Mouse (Mus musculus) liver, embryonic 13.5 days (tissue): ENCODE data around the gene Magi1. TPM values are rescaled to one million over a fixed set of nuclear protein-coding genes. Genes with fewer than 3 reads are reported as not detected.

Source experiments
- ATAC-seq: fragments of 200-750 bp; cut with Nextera tagmentation; 2 replicates; pipeline ENCODE4 v1.8.0; 2017; ENCODE audit warnings: low read depth, mild to moderate bottlenecking, moderate number of reproducible peaks, moderate library complexity
- DNase-seq: peaks from one replicate; pipeline ENCODE4 v3.0.0; 2022
- H3K27ac ChIP-seq: fragments of 300-500 bp; sonication (generic); 2 replicates; pipeline ENCODE4 v1.5.1; 2015; ENCODE audit warnings: moderate library complexity, mild to moderate bottlenecking, inconsistent platforms
- H3K27me3 ChIP-seq: fragments of 300-500 bp; sonication (generic); 2 replicates; pipeline ENCODE4 v1.6.1; 2015; ENCODE audit warnings: mild to moderate bottlenecking, inconsistent platforms
- H3K36me3 ChIP-seq: fragments of 300-500 bp; sonication (generic); 2 replicates; pipeline ENCODE4 v1.6.1; 2015; ENCODE audit warnings: mild to moderate bottlenecking, inconsistent platforms
- H3K4me1 ChIP-seq: fragments of 300-500 bp; sonication (generic); replicated peaks from 2 replicates; pipeline ENCODE4 v1.6.1; 2015; ENCODE audit warnings: inconsistent platforms
- H3K4me2 ChIP-seq: fragments of 300-500 bp; sonication (generic); 2 replicates; pipeline ENCODE4 v1.6.1; 2015; ENCODE audit warnings: inconsistent platforms, mild to moderate bottlenecking, moderate library complexity
- H3K4me3 ChIP-seq: fragments of 300-500 bp; sonication (generic); replicated peaks from 2 replicates; pipeline ENCODE4 v1.5.1; 2015; ENCODE audit warnings: mild to moderate bottlenecking, inconsistent platforms
- H3K9ac ChIP-seq: fragments of 300-500 bp; sonication (generic); 2 replicates; pipeline ENCODE4 v1.6.1; 2015; ENCODE audit warnings: mild to moderate bottlenecking, inconsistent platforms
- H3K9me3 ChIP-seq: fragments of 300-500 bp; sonication (generic); replicated peaks from 2 replicates; pipeline ENCODE4 v1.6.1; 2016; ENCODE audit warnings: inconsistent platforms
- WGBS: fragments of 180-500 bp; shearing (Covaris S2); methylation state at CpG from one replicate; pipeline ENCODE4 v1.1.7; 2015; ENCODE audit not compliant: insufficient replicate concordance; 5-methylcytosine and 5-hydroxymethylcytosine counted together
- polyA plus RNA-seq: library from polyadenylated mRNA; unstranded; fragments of >200 nt; fragmentation: Nextera tagmentation; extraction: Ambion mirVana; gene quantifications from 2 replicates; pipeline ENCODE4 v1.2.1, GENCODE M21; 2015

The Magi1 gene
- polyA plus RNA-seq, 1 experiment from 2014 or later, result 1.2 TPM

GRCm38 (mm10) chr6:93836585-93836984 is 447.1 kb downstream of the Magi1 start:
- Histone ChIP-seq H3K4me1 (no peaks in the 10 kb centered on the region), H3K36me3 (no peaks in the 10 kb centered on the region), H3K4me2 (no peak overlapping the region), H3K9me3 (no peaks in the 10 kb centered on the region), H3K4me3 (no peak overlapping the region), H3K27ac (no peak overlapping the region), H3K9ac (no peak overlapping the region), H3K27me3 (no peaks in the 10 kb centered on the region)
- WGBS, result 69% methylated on average over 5 of the region's 5 CpGs
- DNase-seq (no peak), ATAC-seq (no peak)

DNA sequence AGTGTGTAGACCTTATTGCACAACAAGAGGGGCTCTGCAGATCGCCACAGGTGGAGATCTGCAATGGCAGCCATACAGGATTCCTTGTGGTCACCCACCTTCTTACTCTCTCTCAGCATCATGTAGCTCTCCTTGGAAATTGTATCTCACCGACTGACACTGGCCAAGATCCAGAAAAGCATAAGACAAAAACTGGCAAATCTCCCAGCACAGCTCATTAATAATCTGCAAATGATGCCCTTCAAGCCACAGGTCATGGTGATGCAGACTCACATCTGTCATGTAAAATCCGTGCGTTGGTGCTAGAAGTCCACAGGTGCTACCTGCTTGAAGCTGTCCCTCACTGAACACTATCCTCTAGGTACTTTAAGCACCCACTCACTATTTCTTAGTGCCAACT is 448.5 kb downstream of the Magi1 start:
- H3K27me3 ChIP-seq, result no peaks in the 10 kb centered on the region
- no peaks in the 10 kb centered on the region for H3K4me1 ChIP-seq
- H3K9ac ChIP-seq, result no peak overlapping the region
- DNase-seq (no peak), ATAC-seq (no peak)
- H3K4me3 ChIP-seq, result no peak overlapping the region
- no peak overlapping the region for H3K27ac ChIP-seq
- H3K9me3 ChIP-seq, result no peaks in the 10 kb centered on the region
- WGBS, result 68% methylated on average over 4 of the region's 4 CpGs
- H3K4me2 ChIP-seq, result no peak overlapping the region
- no peaks in the 10 kb centered on the region for H3K36me3 ChIP-seq

GRCm38 (mm10) chr6:93828262-93828661 is 455.5 kb downstream of the Magi1 start:
- WGBS, result 52% methylated on average over 6 of the region's 6 CpGs
- Histone ChIP-seq H3K4me1 (peaks cover 3% of the 10 kb centered on the region; the same call in 1 of the 2 replicates), H3K4me3 (no peak overlapping the region), H3K4me2 (no peak overlapping the region), H3K9me3 (no peaks in the 10 kb centered on the region), H3K27me3 (no peaks in the 10 kb centered on the region), H3K36me3 (no peaks in the 10 kb centered on the region), H3K27ac (no peak overlapping the region), H3K9ac (no peak overlapping the region)
- DNase-seq, result no peak
- ATAC-seq, result no peak

- ATAC-seq (no peak), DNase-seq (no peak)
- Histone ChIP-seq H3K4me2 (no peak overlapping the region), H3K4me3 (no peak overlapping the region), H3K4me1 (peaks cover 3% of the 10 kb centered on the region; the same call in 1 of the 2 replicates), H3K27me3 (no peaks in the 10 kb centered on the region), H3K36me3 (no peaks in the 10 kb centered on the region), H3K27ac (no peak overlapping the region), H3K9me3 (no peaks in the 10 kb centered on the region), H3K9ac (no peak overlapping the region)
- WGBS, result 29% methylated on average over 4 of the region's 4 CpGs
These were observed 456.8 kb downstream of the Magi1 start for GRCm38 (mm10) chr6:93826875-93827274.

GRCm38 (mm10) chr6:93822221-93822897 is 461.4 kb downstream of the Magi1 start:
- Histone ChIP-seq H3K9ac (no peak overlapping the region), H3K9me3 (no peaks in the 10 kb centered on the region), H3K27ac (no peak overlapping the region), H3K4me2 (no peak overlapping the region), H3K4me1 (peaks cover 3% of the 10 kb centered on the region; the same call in 1 of the 2 replicates), H3K36me3 (no peaks in the 10 kb centered on the region), H3K27me3 (no peaks in the 10 kb centered on the region), H3K4me3 (no peak overlapping the region)
- DNase-seq, result no peak
- no peak for ATAC-seq
- 59% methylated on average over 9 of the region's 9 CpGs for WGBS

DNA sequence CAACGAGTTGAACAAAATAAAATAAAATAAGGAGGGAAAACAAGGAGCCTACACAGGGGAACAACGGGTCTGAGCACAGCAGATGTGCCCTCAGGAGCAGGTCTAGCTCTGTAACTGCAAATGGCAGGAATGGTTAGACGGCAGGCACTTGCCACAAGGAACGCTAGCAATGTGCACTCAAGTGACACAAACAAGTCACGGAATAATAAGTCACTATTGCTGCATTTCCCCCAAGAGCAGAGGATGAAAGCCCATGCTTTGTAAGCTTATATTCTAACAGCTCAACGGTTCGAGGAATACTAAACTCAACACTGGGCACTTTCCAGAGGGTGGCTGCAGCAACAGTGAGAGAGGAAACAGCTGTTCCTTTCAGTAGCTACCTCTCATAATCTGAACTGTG is 462.2 kb downstream of the Magi1 start:
- H3K27me3 ChIP-seq, result no peaks in the 10 kb centered on the region
- no peak for DNase-seq
- 68% methylated on average over 7 of the region's 7 CpGs for WGBS

DNA sequence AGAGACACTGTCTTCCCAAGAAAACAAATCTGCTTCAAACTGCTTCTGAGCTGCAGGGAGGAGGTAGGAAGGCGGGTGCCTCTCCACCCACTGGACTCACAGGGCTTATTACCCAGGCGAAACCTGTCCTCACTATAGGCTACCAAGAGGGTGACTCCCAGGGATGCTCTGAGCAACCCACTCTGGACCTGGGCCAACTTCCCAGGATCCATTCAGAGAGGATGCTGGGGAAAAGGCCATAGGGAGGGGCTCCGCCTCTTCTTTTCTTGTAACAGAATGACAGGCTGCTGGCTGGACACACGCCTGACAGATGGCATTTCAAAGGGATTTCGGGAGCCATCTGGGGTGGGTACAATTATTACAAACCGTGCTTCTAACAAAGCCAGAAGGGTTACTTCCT is 463.8 kb downstream of the Magi1 start:
- Histone ChIP-seq H3K36me3 (no peaks in the 10 kb centered on the region), H3K4me2 (no peak overlapping the region), H3K4me3 (no peak overlapping the region), H3K9me3 (no peaks in the 10 kb centered on the region), H3K27ac (no peak overlapping the region), H3K4me1 (no peaks in the 10 kb centered on the region), H3K27me3 (no peaks in the 10 kb centered on the region), H3K9ac (no peak overlapping the region)
- ATAC-seq, result no peak
- 65% methylated on average over 6 of the region's 6 CpGs for WGBS
- no peak for DNase-seq

More for the DNA sequence above, 462.2 kb downstream of the Magi1 start:
- Histone ChIP-seq H3K36me3 (no peaks in the 10 kb centered on the region), H3K27ac (no peak overlapping the region), H3K4me3 (no peak overlapping the region), H3K4me2 (no peak overlapping the region), H3K4me1 (no peaks in the 10 kb centered on the region), H3K9me3 (no peaks in the 10 kb centered on the region), H3K9ac (no peak overlapping the region)
- ATAC-seq, result no peak

DNA sequence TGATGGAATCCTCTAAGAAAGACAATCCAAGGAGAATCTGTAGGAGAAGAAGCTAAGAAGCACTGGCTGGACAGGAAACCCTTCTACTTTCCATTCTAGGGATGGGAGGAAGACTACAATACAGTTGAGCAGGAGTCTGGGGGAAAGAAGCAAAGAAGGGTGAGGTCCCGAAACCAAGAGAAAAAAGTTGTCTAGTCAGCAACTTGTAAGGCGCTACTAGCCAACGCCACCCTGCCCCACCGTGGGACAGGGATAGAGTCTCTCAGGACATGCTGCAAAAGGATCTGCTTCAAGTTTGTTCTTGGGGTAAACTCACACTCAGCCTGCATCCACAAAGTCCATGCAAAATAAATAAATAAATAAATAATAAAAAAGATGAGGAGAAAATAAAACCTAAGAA is 464.4 kb downstream of the Magi1 start:
- Histone ChIP-seq H3K27me3 (no peaks in the 10 kb centered on the region), H3K36me3 (no peaks in the 10 kb centered on the region), H3K9ac (no peak overlapping the region), H3K4me2 (no peak overlapping the region), H3K27ac (no peak overlapping the region), H3K4me3 (no peak overlapping the region), H3K9me3 (no peaks in the 10 kb centered on the region), H3K4me1 (no peaks in the 10 kb centered on the region)
- ATAC-seq (no peak), DNase-seq (no peak)
- 76% methylated on average over 4 of the region's 4 CpGs for WGBS

DNA sequence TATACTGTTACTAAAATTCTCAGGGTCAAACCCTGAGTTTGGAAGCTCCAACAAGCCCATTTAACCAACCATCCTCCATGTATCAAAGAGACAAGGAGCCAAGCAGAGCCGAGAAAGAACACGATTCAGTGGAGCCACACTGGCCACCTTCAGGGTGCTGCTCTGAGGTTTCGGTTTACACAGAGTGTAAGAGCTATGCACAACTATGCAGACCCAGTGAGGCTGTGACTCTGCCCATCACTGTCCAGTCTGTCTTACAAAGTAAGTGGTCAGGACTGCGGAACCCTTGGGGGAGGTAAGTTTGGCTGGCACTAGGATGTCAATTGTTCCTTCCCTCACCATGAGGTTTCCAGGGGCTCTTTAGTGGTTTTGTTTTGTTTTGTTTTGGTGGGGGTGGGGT is 465.2 kb downstream of the Magi1 start:
- no peak overlapping the region for H3K4me3 ChIP-seq
- WGBS, result 67% methylated on average over 4 of the region's 4 CpGs
- no peak overlapping the region for H3K27ac ChIP-seq
- DNase-seq (no peak), ATAC-seq (no peak)
- H3K9me3 ChIP-seq, result no peaks in the 10 kb centered on the region
- H3K9ac ChIP-seq, result no peak overlapping the region
- no peaks in the 10 kb centered on the region for H3K4me1 ChIP-seq
- no peaks in the 10 kb centered on the region for H3K27me3 ChIP-seq
- no peaks in the 10 kb centered on the region for H3K36me3 ChIP-seq
- no peak overlapping the region for H3K4me2 ChIP-seq

DNA sequence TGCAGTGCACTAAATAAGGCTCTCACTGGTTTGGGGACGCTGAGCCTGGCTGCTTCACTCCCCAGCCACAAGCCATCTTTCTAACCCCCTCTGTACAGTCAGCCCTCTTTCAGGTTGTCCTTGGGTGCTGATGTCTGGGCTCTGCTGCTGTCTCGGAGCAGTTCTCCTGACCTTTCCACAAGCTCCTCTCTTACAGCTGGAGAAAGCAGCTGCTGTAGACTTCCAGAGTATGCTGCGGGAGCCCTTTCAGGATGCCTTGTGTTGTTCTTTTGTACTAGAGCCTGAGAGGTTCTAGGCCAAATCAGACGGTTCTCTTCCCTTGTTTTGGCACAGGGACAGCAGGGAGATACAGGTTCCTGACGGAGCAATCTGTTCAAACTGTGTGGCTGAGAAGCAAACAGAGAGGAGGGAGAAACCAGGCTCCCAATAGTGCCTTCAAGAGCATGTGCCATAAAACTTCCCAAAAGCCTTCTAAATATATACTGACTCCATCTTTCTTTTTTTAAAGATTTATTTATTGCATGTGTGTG is 478.2 kb downstream of the Magi1 start:
- H3K4me1 ChIP-seq, result peaks cover 4% of the 10 kb centered on the region; the same call in 1 of the 2 replicates
- WGBS, result 55% methylated on average over 5 of the region's 5 CpGs
- no peaks in the 10 kb centered on the region for H3K9me3 ChIP-seq
- no peak overlapping the region for H3K27ac ChIP-seq
- DNase-seq (no peak), ATAC-seq (no peak)
- H3K36me3 ChIP-seq, result no peaks in the 10 kb centered on the region
- no peak overlapping the region for H3K4me3 ChIP-seq
- H3K9ac ChIP-seq, result no peak overlapping the region
- H3K27me3 ChIP-seq, result no peaks in the 10 kb centered on the region
- no peak overlapping the region for H3K4me2 ChIP-seq

DNA sequence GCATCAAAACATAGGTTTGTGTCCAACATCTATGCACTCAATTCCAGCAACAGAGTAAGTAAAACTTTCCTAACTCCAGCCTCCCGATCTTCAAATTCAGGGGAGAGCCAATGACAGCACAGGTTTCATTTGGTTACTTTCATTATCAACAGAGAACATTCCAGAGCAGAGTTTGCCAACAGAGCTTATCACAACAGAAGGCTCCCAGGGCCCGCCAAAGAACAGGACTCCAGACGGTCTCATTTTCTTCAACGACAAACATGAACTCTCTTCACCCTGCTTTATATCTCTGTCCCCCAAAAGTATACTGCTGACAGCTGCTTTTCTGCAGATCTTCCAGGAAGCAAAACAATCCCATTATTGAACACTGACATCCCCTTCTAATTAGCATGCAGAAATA is 481.3 kb downstream of the Magi1 start:
- DNase-seq, result no peak
- H3K4me3 ChIP-seq, result no peak overlapping the region
- 19% methylated on average over 4 of the region's 4 CpGs for WGBS

DNA sequence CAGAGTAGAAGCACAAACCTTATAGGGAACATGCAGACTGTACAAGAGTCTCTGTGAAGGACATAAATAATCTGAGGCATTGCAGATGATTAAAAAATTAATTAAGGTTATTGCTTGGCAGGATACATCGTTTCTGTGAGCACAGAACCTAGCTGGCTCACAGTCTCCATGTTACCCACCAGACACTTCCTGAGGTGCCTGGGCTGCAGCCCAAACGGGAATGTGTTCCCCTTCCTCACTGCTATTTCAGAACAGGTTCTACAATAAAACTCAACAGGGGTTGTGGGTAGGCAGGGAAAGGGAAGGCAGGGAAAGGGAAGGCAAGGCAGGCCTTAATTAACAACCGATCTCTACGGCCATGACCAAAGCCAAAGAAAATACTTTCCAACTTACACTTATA is 483.3 kb downstream of the Magi1 start:
- 61% methylated on average over 4 of the region's 4 CpGs for WGBS
- H3K27me3 ChIP-seq, result no peaks in the 10 kb centered on the region
- no peak for ATAC-seq

More for the DNA sequence above, 481.3 kb downstream of the Magi1 start:
- no peak overlapping the region for H3K27ac ChIP-seq
- H3K4me2 ChIP-seq, result no peak overlapping the region
- H3K36me3 ChIP-seq, result no peaks in the 10 kb centered on the region
- H3K27me3 ChIP-seq, result no peaks in the 10 kb centered on the region
- H3K9ac ChIP-seq, result no peak overlapping the region
- no peak; the same call in 1 of the 2 replicates for ATAC-seq
- H3K4me1 ChIP-seq, result peaks cover 4% of the 10 kb centered on the region; the same call in 1 of the 2 replicates
- H3K9me3 ChIP-seq, result no peaks in the 10 kb centered on the region

More for the DNA sequence above, 483.3 kb downstream of the Magi1 start:
- no peak overlapping the region for H3K9ac ChIP-seq
- H3K4me1 ChIP-seq, result peaks cover 4% of the 10 kb centered on the region; the same call in 1 of the 2 replicates
- H3K27ac ChIP-seq, result no peak overlapping the region
- no peaks in the 10 kb centered on the region for H3K36me3 ChIP-seq
- no peaks in the 10 kb centered on the region for H3K9me3 ChIP-seq
- H3K4me3 ChIP-seq, result no peak overlapping the region
- H3K4me2 ChIP-seq, result no peak overlapping the region
- no peak for DNase-seq
